Mouse (Mus musculus): ENCODE results near the gene Fgd5. TPM values are rescaled to one million over a fixed set of nuclear protein-coding genes. Genes with fewer than 3 reads are reported as not detected.

The Fgd5 gene
- polyA plus RNA-seq, 1 experiment from 2014 or later, result 18.9 TPM

- ATAC-seq (ENCODE audit: low FRiP score), result no peak
Observed at GRCm38 (mm10) chr6:91979301-91979996, 771 bp downstream of the Fgd5 start.

GRCm38 (mm10) chr6:91980011-91980410 is 1.3 kb downstream of the Fgd5 start:
- no peak for ATAC-seq (ENCODE audit: low FRiP score)
- H3K9ac ChIP-seq, result peak overlapping the region; percentile 40
- peak overlapping the region; percentile 53; the same call in 1 of the 2 replicates for H3K27ac ChIP-seq
- H3K4me3 ChIP-seq, result peak overlapping the region; percentile 53
- H3K27me3 ChIP-seq, result peaks cover 43% of the 10 kb centered on the region
- no peaks in the 10 kb centered on the region for H3K9me3 ChIP-seq
- 60% methylated on average over 3 of the region's 3 CpGs for WGBS
- H3K4me2 ChIP-seq, result peak overlapping the region; percentile 78
- H3K36me3 ChIP-seq, result no peaks in the 10 kb centered on the region
- peaks cover 31% of the 10 kb centered on the region for H3K4me1 ChIP-seq (replicated peaks)

More at GRCm38 (mm10) chr6:91979301-91979996, 771 bp downstream of the Fgd5 start:
- Histone ChIP-seq H3K9ac (peak overlapping the region; percentile 75), H3K4me3 (peak overlapping the region; percentile 53), H3K27me3 (peaks cover 46% of the 10 kb centered on the region), H3K27ac (peak overlapping the region; percentile 62; the same call in 1 of the 2 replicates), H3K9me3 (no peaks in the 10 kb centered on the region), H3K4me1 (replicated peaks) (peaks cover 31% of the 10 kb centered on the region), H3K36me3 (no peaks in the 10 kb centered on the region), H3K4me2 (peak overlapping the region; percentile 78)
- WGBS, result 11% methylated on average over 23 of the region's 23 CpGs

- no peak overlapping the region for H3K4me2 ChIP-seq
- peaks cover 18% of the 10 kb centered on the region for H3K4me1 ChIP-seq (replicated peaks)
- H3K36me3 ChIP-seq, result peaks cover 10% of the 10 kb centered on the region; the same call in 1 of the 2 replicates
- 92% methylated on average over 8 of the region's 8 CpGs for WGBS
- ATAC-seq (ENCODE audit: low FRiP score), result no peak
- no peak overlapping the region for H3K4me3 ChIP-seq
- no peaks in the 10 kb centered on the region for H3K9me3 ChIP-seq
- H3K27me3 ChIP-seq, result 0 out of 2 replicates have a peak, but pooled peaks cover 6% of the 10 kb centered on the region
- H3K27ac ChIP-seq, result no peak overlapping the region
- H3K9ac ChIP-seq, result no peak overlapping the region
Observed at GRCm38 (mm10) chr6:91990101-91990500, 11.4 kb downstream of the Fgd5 start.

GRCm38 (mm10) chr6:91992823-91993222 is 14.1 kb downstream of the Fgd5 start:
- Histone ChIP-seq H3K27ac (no peak overlapping the region), H3K36me3 (peaks cover 7% of the 10 kb centered on the region; the same call in 1 of the 2 replicates), H3K9ac (no peak overlapping the region), H3K4me2 (no peak overlapping the region), H3K9me3 (no peaks in the 10 kb centered on the region), H3K27me3 (0 out of 2 replicates have a peak, but pooled peaks cover 6% of the 10 kb centered on the region), H3K4me1 (replicated peaks) (peaks cover 37% of the 10 kb centered on the region), H3K4me3 (no peak overlapping the region)
- WGBS, result 88% methylated on average over 2 of the region's 2 CpGs
- no peak for ATAC-seq (ENCODE audit: low FRiP score)

GRCm38 (mm10) chr6:91993795-91994505 is 15.3 kb downstream of the Fgd5 start:
- Histone ChIP-seq H3K27ac (no peak overlapping the region; the same call in 1 of the 2 replicates), H3K9me3 (no peaks in the 10 kb centered on the region), H3K36me3 (peaks cover 3% of the 10 kb centered on the region; the same call in 1 of the 2 replicates), H3K4me2 (no peak overlapping the region), H3K27me3 (no peaks in the 10 kb centered on the region), H3K4me1 (replicated peaks) (peaks cover 37% of the 10 kb centered on the region), H3K4me3 (no peak overlapping the region), H3K9ac (no peak overlapping the region)
- ATAC-seq (ENCODE audit: low FRiP score), result no peak
- WGBS, result 77% methylated on average over 8 of the region's 8 CpGs

- Histone ChIP-seq H3K9ac (0 out of 2 replicates have a peak overlapping the region, but pooled peaks have one; percentile 40), H3K4me2 (peak overlapping the region; percentile 42), H3K4me1 (replicated peaks) (peaks cover 37% of the 10 kb centered on the region), H3K27ac (peak overlapping the region; percentile 90), H3K36me3 (no peaks in the 10 kb centered on the region), H3K4me3 (peak overlapping the region; percentile 15; the same call in 1 of the 2 replicates), H3K27me3 (0 out of 2 replicates have a peak, but pooled peaks cover 2% of the 10 kb centered on the region), H3K9me3 (no peaks in the 10 kb centered on the region)
- peak; percentile 25; the same call in 1 of the 2 replicates for ATAC-seq (ENCODE audit: low FRiP score)
- WGBS, result 32% methylated on average over 8 of the region's 8 CpGs
Observed at GRCm38 (mm10) chr6:91996072-91996471, 17.4 kb downstream of the Fgd5 start.

GRCm38 (mm10) chr6:92002558-92003285 is 24.0 kb downstream of the Fgd5 start:
- 94% methylated on average over 1 of the region's 1 CpGs for WGBS
- Histone ChIP-seq H3K27ac (no peak overlapping the region), H3K4me3 (no peak overlapping the region), H3K27me3 (0 out of 2 replicates have a peak, but pooled peaks cover 2% of the 10 kb centered on the region), H3K9ac (no peak overlapping the region), H3K36me3 (no peaks in the 10 kb centered on the region), H3K4me2 (no peak overlapping the region), H3K4me1 (replicated peaks) (peaks cover 31% of the 10 kb centered on the region), H3K9me3 (no peaks in the 10 kb centered on the region)
- no peak for ATAC-seq (ENCODE audit: low FRiP score)

GRCm38 (mm10) chr6:92003646-92004045 is 25.0 kb downstream of the Fgd5 start:
- no peak overlapping the region for H3K4me3 ChIP-seq
- no peak overlapping the region for H3K4me2 ChIP-seq
- H3K27me3 ChIP-seq, result 0 out of 2 replicates have a peak, but pooled peaks cover 2% of the 10 kb centered on the region
- WGBS, result 30% methylated on average over 2 of the region's 2 CpGs
- peaks cover 31% of the 10 kb centered on the region for H3K4me1 ChIP-seq (replicated peaks)
- H3K36me3 ChIP-seq, result no peaks in the 10 kb centered on the region
- no peaks in the 10 kb centered on the region for H3K9me3 ChIP-seq
- peak overlapping the region; percentile 24; the same call in 1 of the 2 replicates for H3K27ac ChIP-seq
- no peak overlapping the region for H3K9ac ChIP-seq
- ATAC-seq (ENCODE audit: low FRiP score), result no peak

GRCm38 (mm10) chr6:92004137-92004805 is 25.6 kb downstream of the Fgd5 start:
- H3K27ac ChIP-seq, result 0 out of 2 replicates have a peak overlapping the region, but pooled peaks have one; percentile 24
- H3K4me2 ChIP-seq, result no peak overlapping the region
- WGBS, result 14% methylated on average over 6 of the region's 6 CpGs
- peak; percentile 43; the same call in 1 of the 2 replicates for ATAC-seq (ENCODE audit: low FRiP score)
- H3K4me1 ChIP-seq (replicated peaks), result peaks cover 31% of the 10 kb centered on the region
- H3K36me3 ChIP-seq, result no peaks in the 10 kb centered on the region
- no peak overlapping the region for H3K4me3 ChIP-seq
- H3K9me3 ChIP-seq, result no peaks in the 10 kb centered on the region
- no peak overlapping the region for H3K9ac ChIP-seq
- H3K27me3 ChIP-seq, result 0 out of 2 replicates have a peak, but pooled peaks cover 2% of the 10 kb centered on the region

- no peak overlapping the region for H3K27ac ChIP-seq
Observed at GRCm38 (mm10) chr6:92004806-92005205, 26.1 kb downstream of the Fgd5 start.

GRCm38 (mm10) chr6:92010895-92011294 is 32.2 kb downstream of the Fgd5 start:
- Histone ChIP-seq H3K4me1 (replicated peaks) (peaks cover 20% of the 10 kb centered on the region), H3K4me2 (no peak overlapping the region), H3K36me3 (no peaks in the 10 kb centered on the region), H3K4me3 (no peak overlapping the region), H3K27me3 (no peaks in the 10 kb centered on the region), H3K27ac (no peak overlapping the region), H3K9ac (no peak overlapping the region), H3K9me3 (no peaks in the 10 kb centered on the region)
- 82% methylated on average over 2 of the region's 2 CpGs for WGBS
- ATAC-seq (ENCODE audit: low FRiP score), result no peak

More at GRCm38 (mm10) chr6:92004806-92005205, 26.1 kb downstream of the Fgd5 start:
- WGBS, result 30% methylated on average over 3 of the region's 3 CpGs
- no peak overlapping the region for H3K9ac ChIP-seq
- peaks cover 35% of the 10 kb centered on the region for H3K4me1 ChIP-seq (replicated peaks)
- no peak overlapping the region for H3K4me2 ChIP-seq
- ATAC-seq (ENCODE audit: low FRiP score), result no peak
- 0 out of 2 replicates have a peak, but pooled peaks cover 2% of the 10 kb centered on the region for H3K27me3 ChIP-seq
- H3K4me3 ChIP-seq, result no peak overlapping the region
- H3K36me3 ChIP-seq, result no peaks in the 10 kb centered on the region
- no peaks in the 10 kb centered on the region for H3K9me3 ChIP-seq

Data from hindbrain, embryonic 13.5 days (tissue).